Comparison of ENCODE assay signal across 7 mouse cellular contexts in the genomic region with DNA sequence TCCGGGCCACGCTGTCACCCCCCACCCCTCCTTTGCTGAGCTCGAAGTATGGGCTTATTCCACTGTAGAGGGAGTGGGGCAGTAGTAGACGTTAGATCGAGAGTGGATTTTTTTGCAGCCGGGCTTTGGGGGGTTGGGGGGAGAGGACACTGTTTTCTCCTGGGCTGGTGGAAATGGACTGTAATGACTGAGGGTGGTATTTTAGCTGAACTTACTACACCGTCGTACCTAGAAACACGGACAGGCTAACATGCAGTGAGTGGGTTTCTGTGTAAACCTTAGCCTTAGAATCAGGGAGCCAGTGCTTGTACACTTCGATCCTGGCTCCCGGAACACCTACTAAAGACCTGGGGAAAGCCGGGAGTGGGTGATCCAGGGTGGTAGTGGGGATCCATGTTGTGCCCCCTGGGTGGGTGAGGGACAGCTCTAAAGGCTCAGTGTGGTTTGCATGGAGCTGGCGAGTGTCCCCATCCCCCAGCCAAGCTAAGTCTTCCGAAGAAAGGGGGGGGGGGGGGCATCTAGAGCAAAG. TPM values are rescaled to one million over a fixed set of nuclear protein-coding genes. Genes with fewer than 3 reads are reported as not detected.
A peak's percentile ranks its signal among the peaks of the same experiment; 100 is the strongest.
DNase-seq lines count a peak whose midpoint lies in the region; ATAC-seq lines count a peak whose summit lies in the region.

No protein-coding gene starts in this region.

- peaks cover 98% of the 10 kb centered on the region for H3K27me3 ChIP-seq in lung, embryonic 15.5 days
- H3K27me3 ChIP-seq in forebrain, embryonic 13.5 days = peaks cover 98% of the 10 kb centered on the region
- H3K27me3 ChIP-seq in limb, embryonic 15.5 days = peaks cover 95% of the 10 kb centered on the region
- H3K27me3 ChIP-seq in stomach, embryonic 14.5 days (ENCODE audit: control insufficient read depth, insufficient read depth, low read length) = peaks cover 76% of the 10 kb centered on the region

- H3K27ac ChIP-seq in lung, embryonic 15.5 days = no peak overlapping the region
- H3K27ac ChIP-seq in forebrain, embryonic 13.5 days = no peak overlapping the region
- H3K27ac ChIP-seq in limb, embryonic 15.5 days = no peak overlapping the region
- no peak overlapping the region for H3K27ac ChIP-seq in stomach, embryonic 14.5 days (ENCODE audit: low read length)

- peak overlapping the region; percentile 44 for H3K4me3 ChIP-seq in lung, embryonic 15.5 days
- peak overlapping the region; percentile 33 for H3K4me3 ChIP-seq in forebrain, embryonic 13.5 days
- H3K4me3 ChIP-seq in limb, embryonic 15.5 days = peak overlapping the region; percentile 42
- H3K4me3 ChIP-seq in stomach, embryonic 14.5 days (ENCODE audit: low read depth, low read length) = peak overlapping the region; percentile 32

- no peak overlapping the region for H3K9ac ChIP-seq in lung, embryonic 15.5 days
- no peak overlapping the region for H3K9ac ChIP-seq in forebrain, embryonic 13.5 days
- H3K9ac ChIP-seq in limb, embryonic 15.5 days = no peak overlapping the region
- no peak overlapping the region for H3K9ac ChIP-seq in stomach, embryonic 14.5 days (replicated peaks; ENCODE audit: low read depth, low read length)

- WGBS in lung, embryonic 15.5 days = under 1% methylated on average over 14 of the region's 14 CpGs
- WGBS in forebrain, embryonic 13.5 days = under 1% methylated on average over 14 of the region's 14 CpGs
- 1% methylated on average over 14 of the region's 14 CpGs for WGBS in limb, embryonic 15.5 days
- WGBS in stomach, embryonic 14.5 days = under 1% methylated on average over 14 of the region's 14 CpGs

- peaks cover 11% of the 10 kb centered on the region for H3K4me1 ChIP-seq in lung, embryonic 15.5 days
- peaks cover 13% of the 10 kb centered on the region for H3K4me1 ChIP-seq in forebrain, embryonic 13.5 days
- peaks cover 12% of the 10 kb centered on the region for H3K4me1 ChIP-seq in limb, embryonic 15.5 days
- no peaks in the 10 kb centered on the region for H3K4me1 ChIP-seq in stomach, embryonic 14.5 days (ENCODE audit: control insufficient read depth, insufficient read depth, low read length)

- peak overlapping the region; percentile 68 for H3K4me2 ChIP-seq in lung, embryonic 15.5 days
- peak overlapping the region; percentile 53 for H3K4me2 ChIP-seq in forebrain, embryonic 13.5 days
- peak overlapping the region; percentile 63 for H3K4me2 ChIP-seq in limb, embryonic 15.5 days
- H3K4me2 ChIP-seq in stomach, embryonic 14.5 days (replicated peaks; ENCODE audit: low read depth, low read length) = peak overlapping the region; percentile 42

- no peak for ATAC-seq in lung, embryonic 15.5 days (ENCODE audit: borderline replicate concordance, extremely low read depth, low FRiP score, low TSS enrichment)
- 0 out of 2 replicates have a peak, but pooled peaks have one; percentile 19 for ATAC-seq in forebrain, embryonic 13.5 days
- ATAC-seq in limb, embryonic 15.5 days (ENCODE audit: insufficient number of reproducible peaks, low FRiP score, low TSS enrichment, low read depth) = no peak
- peak; percentile 11; the same call in 1 of the 2 replicates for ATAC-seq in stomach, embryonic 14.5 days (ENCODE audit: insufficient number of reproducible peaks, insufficient read depth, low FRiP score, low read depth)

- no peaks in the 10 kb centered on the region for H3K9me3 ChIP-seq in lung, embryonic 15.5 days
- H3K9me3 ChIP-seq in forebrain, embryonic 13.5 days (replicated peaks) = no peaks in the 10 kb centered on the region
- H3K9me3 ChIP-seq in limb, embryonic 15.5 days = no peaks in the 10 kb centered on the region
- H3K9me3 ChIP-seq in stomach, embryonic 14.5 days (ENCODE audit: control insufficient read depth, low read depth, low read length) = no peaks in the 10 kb centered on the region

- H3K36me3 ChIP-seq in lung, embryonic 15.5 days = no peaks in the 10 kb centered on the region
- no peaks in the 10 kb centered on the region for H3K36me3 ChIP-seq in forebrain, embryonic 13.5 days (ENCODE audit: poor library complexity, severe bottlenecking)
- no peaks in the 10 kb centered on the region for H3K36me3 ChIP-seq in limb, embryonic 15.5 days
- H3K36me3 ChIP-seq in stomach, embryonic 14.5 days (ENCODE audit: control insufficient read depth, insufficient read depth, low read length) = no peaks in the 10 kb centered on the region

- no peak for DNase-seq in lung, postnatal 4 days
- DNase-seq in urinary bladder, postnatal 14 days (ENCODE audit: low spot score) = no peak
- DNase-seq in left cerebral cortex, adult 9 months (ENCODE audit: low spot score in 2 of 2) = no peak

RNA-seq across cellular contexts. Expression of gene Pax3, which starts 6.2 kb away (rescaled TPM):
- polyA plus RNA-seq in lung, embryonic 15.5 days (2015; fragmentation: Nextera tagmentation; extraction: Ambion mirVana) = 0.04 and 0.06 TPM in 2 replicates
- polyA plus RNA-seq in forebrain, embryonic 13.5 days (2015; fragmentation: Nextera tagmentation; extraction: Ambion mirVana) = 0.53 and 0.65 TPM in 2 replicates
- polyA plus RNA-seq in limb, embryonic 15.5 days (2015; fragmentation: Nextera tagmentation; extraction: Ambion mirVana) = 0.60 and 0.96 TPM in 2 replicates
- polyA plus RNA-seq in stomach, embryonic 14.5 days (2014; fragmentation: Nextera tagmentation; extraction: Ambion mirVana) = not detected in 2 replicates

Comparison
In these comparisons a context has a peak if more than half of its experiments do, and no peak if none do; other contexts are left out.
1. ATAC-seq: peak in forebrain, embryonic 13.5 days (single experiment) and stomach, embryonic 14.5 days (single experiment); none in lung, embryonic 15.5 days (single experiment) and limb, embryonic 15.5 days (single experiment).
2. Peak in every context shown above with its lines, with median percentiles within 50 percentile points of each other: H3K4me2 ChIP-seq and H3K4me3 ChIP-seq.